Mouse (Mus musculus) neutrophil, adult 5-6 weeks (primary cell): Measurements from ENCODE around the gene Gm15557. TPM values are rescaled to one million over a fixed set of nuclear protein-coding genes. Genes with fewer than 3 reads are reported as not detected.

Source experiments
- total RNA-seq: library from RNA; stranded (forward); fragments of 200-1000 nt; gene quantifications from 2 replicates; pipeline ENCODE4 v1.2.3, GENCODE M21; 2017

Gene Gm15557
- total RNA-seq, 1 experiment from 2014 or later = not detected

Other genes with a start within 250 kb of the Gm15557 start
- gene Trpc4ap, start 248.3 kb upstream of the Gm15557 start, total RNA-seq = 163 and 181 TPM in 2 replicates
- gene Edem2, start 211.3 kb upstream of the Gm15557 start, total RNA-seq = 32.8 and 38.7 TPM in 2 replicates
- not detected in 2 replicates for gene Gm17581, start 204.9 kb upstream of the Gm15557 start, total RNA-seq
- gene Procr, start 189.6 kb upstream of the Gm15557 start, total RNA-seq = not detected in 2 replicates
- not detected in 2 replicates for gene Mmp24, start 165.4 kb upstream of the Gm15557 start, total RNA-seq
- gene BC029722, start 121.3 kb upstream of the Gm15557 start, total RNA-seq = 12.4 and 12.7 TPM in 2 replicates
- 48.3 and 56.8 TPM in 2 replicates for gene Eif6, start 113.8 kb upstream of the Gm15557 start, total RNA-seq
- not detected in 2 replicates for gene Fam83c, start 105.9 kb upstream of the Gm15557 start, total RNA-seq
- gene Uqcc1, start 10.4 kb upstream of the Gm15557 start, total RNA-seq = 20.6 and 23.1 TPM in 2 replicates
- not detected in 2 replicates for gene Gdf5, start 4.6 kb downstream of the Gm15557 start, total RNA-seq
- 66.2 and 69.1 TPM in 2 replicates for gene Cep250, start 15.7 kb downstream of the Gm15557 start, total RNA-seq
- gene 6430550D23Rik, start 67.2 kb downstream of the Gm15557 start, total RNA-seq = 1.1 and 1.4 TPM in 2 replicates
- 61.0 and 68.6 TPM in 2 replicates for gene Ergic3, start 67.3 kb downstream of the Gm15557 start, total RNA-seq
- not detected in 2 replicates for gene Fer1l4, start 112.2 kb downstream of the Gm15557 start, total RNA-seq
- gene Spag4, start 124.4 kb downstream of the Gm15557 start, total RNA-seq = 0.37 and 1.4 TPM in 2 replicates
- 111 and 113 TPM in 2 replicates for gene Cpne1, start 171.2 kb downstream of the Gm15557 start, total RNA-seq
- gene Rbm12, start 171.2 kb downstream of the Gm15557 start, total RNA-seq = 22.5 and 29.3 TPM in 2 replicates
- 34.1 and 36.1 TPM in 2 replicates for gene Gm28036, start 186.4 kb downstream of the Gm15557 start, total RNA-seq
- gene Romo1, start 203.3 kb downstream of the Gm15557 start, total RNA-seq = 5.5 and 13.5 TPM in 2 replicates
- 22.2 and 26.5 TPM in 2 replicates for gene Nfs1, start 203.5 kb downstream of the Gm15557 start, total RNA-seq
- gene Rbm39, start 239.5 kb downstream of the Gm15557 start, total RNA-seq = 1,446 and 1,484 TPM in 2 replicates